ENCODE assay signal across 27 mouse cellular contexts in genomic region chr16:94883196-94883595, GRCm38 (mm10).
A peak's percentile ranks its signal among the peaks of the same experiment; 100 is the strongest.
DNase-seq lines count a peak whose midpoint lies in the region; ATAC-seq and TF ChIP-seq lines count a peak whose summit lies in the region.
"Had no signal": no experiment of that assay in that cellular context is flagged by ENCODE, and none has a peak within 500 bp of the region (broad histone marks: within the 10 kb centered on the region; RNA-seq: fewer than 3 reads in every experiment).

No protein-coding gene starts in this region.

- no peak for ATAC-seq in forebrain, postnatal 0 days
- ATAC-seq in forebrain, embryonic 11.5 days (replicated peaks; ENCODE audit: low FRiP score) = no peak
- ATAC-seq: forebrain, embryonic 14.5 days; intestine, embryonic 16.5 days had no signal

- no peak overlapping the region for H3K4me3 ChIP-seq in forebrain, postnatal 0 days (ENCODE audit: low read depth, low read length)
- H3K4me3 ChIP-seq in forebrain, embryonic 11.5 days (ENCODE audit: low read depth, low read length) = no peak overlapping the region
- H3K4me3 ChIP-seq: heart, embryonic 10.5 days; heart, embryonic 15.5 days; hindbrain, embryonic 13.5 days; stomach, embryonic 15.5 days had no signal

- WGBS in forebrain, postnatal 0 days = 65% methylated on average over 8 of the region's 8 CpGs
- WGBS in forebrain, embryonic 11.5 days = 91% methylated on average over 8 of the region's 8 CpGs

- H3K36me3 ChIP-seq in forebrain, postnatal 0 days (ENCODE audit: insufficient read depth) = no peaks in the 10 kb centered on the region
- H3K36me3 ChIP-seq in forebrain, embryonic 11.5 days (ENCODE audit: control insufficient read depth, insufficient read depth, low read length) = no peaks in the 10 kb centered on the region
- H3K36me3 ChIP-seq: heart, embryonic 10.5 days; heart, embryonic 15.5 days; hindbrain, embryonic 13.5 days; stomach, embryonic 15.5 days had no signal

- TF ChIP-seq CTCF in forebrain, postnatal 0 days (IDR thresholded peaks at IDR 0.05; ENCODE audit: low read depth) = no peak

- no peaks in the 10 kb centered on the region for H3K27me3 ChIP-seq in forebrain, postnatal 0 days (ENCODE audit: insufficient read depth, low read length)
- no peaks in the 10 kb centered on the region for H3K27me3 ChIP-seq in forebrain, embryonic 11.5 days (ENCODE audit: control insufficient read depth, insufficient read depth, low read length)
- H3K27me3 ChIP-seq: heart, embryonic 15.5 days; stomach, embryonic 15.5 days had no signal

- H3K27ac ChIP-seq in forebrain, postnatal 0 days (ENCODE audit: low read depth, low read length) = no peak overlapping the region
- no peak overlapping the region for H3K27ac ChIP-seq in forebrain, embryonic 11.5 days (ENCODE audit: low read depth, low read length)
- H3K27ac ChIP-seq: heart, embryonic 10.5 days; heart, embryonic 15.5 days; hindbrain, embryonic 13.5 days; kidney, postnatal 0 days; liver, embryonic 14.5 days; stomach, embryonic 15.5 days had no signal

- H3K4me2 ChIP-seq in forebrain, postnatal 0 days (ENCODE audit: low read depth) = no peak overlapping the region
- H3K4me2 ChIP-seq in forebrain, embryonic 11.5 days (ENCODE audit: low read depth, low read length, severe bottlenecking) = no peak overlapping the region
- H3K4me2 ChIP-seq: heart, embryonic 15.5 days; hindbrain, embryonic 13.5 days; stomach, embryonic 15.5 days had no signal

- peaks cover 17% of the 10 kb centered on the region for H3K4me1 ChIP-seq in forebrain, postnatal 0 days (ENCODE audit: insufficient read depth)
- H3K4me1 ChIP-seq in forebrain, embryonic 11.5 days (replicated peaks; ENCODE audit: control insufficient read depth, insufficient read depth, low read length) = no peaks in the 10 kb centered on the region
- H3K4me1 ChIP-seq: heart, embryonic 10.5 days; heart, embryonic 15.5 days; hindbrain, embryonic 13.5 days; stomach, embryonic 15.5 days had no signal

- intact Hi-C loops in left cerebral cortex, postnatal 14 days (cut with DNase I) = loop anchor here (2.0 to 5.0 kb wide), 2 partner anchors 49 to 114 kb away; partner anchors contain the start of gene Kcnj6
- intact Hi-C loops in heart, postnatal 10 days (cut with DNase I) = no loop called here

- DNase-seq in forebrain, postnatal 0 days = peak; percentile 53
- DNase-seq in forebrain, embryonic 11.5 days (ENCODE audit: low spot score) = no peak
- peak; percentile 67 for DNase-seq in layer of hippocampus, adult 9-11 months
- DNase-seq in layer of hippocampus, postnatal 36 days = no peak
- DNase-seq in MN1 (ENCODE audit: low spot score) = peak; percentile 4
- DNase-seq in left cerebral cortex, postnatal 14 days (ENCODE audit: low spot score in 2 of 2) = peak; percentile 39 to 70
- DNase-seq in heart, postnatal 10 days = no peak
- no peak for DNase-seq in lung, postnatal 14 days
- DNase-seq: adrenal gland, postnatal 25 days; gastrocnemius, postnatal 14 days; heart, adult 11 months; heart, postnatal 4 days; kidney, adult 8-10 months; liver; lung, adult 2 months; lung, postnatal 10 days; midbrain, embryonic 14.5 days; retina, postnatal 1 day; thymus, postnatal 14 days had no signal

- no peaks in the 10 kb centered on the region for H3K9me3 ChIP-seq in forebrain, postnatal 0 days (ENCODE audit: low read length)
- no peaks in the 10 kb centered on the region for H3K9me3 ChIP-seq in forebrain, embryonic 11.5 days (ENCODE audit: control insufficient read depth, low read length)
- H3K9me3 ChIP-seq: heart, embryonic 10.5 days; heart, embryonic 15.5 days; hindbrain, embryonic 13.5 days; stomach, embryonic 15.5 days had no signal

- no peak overlapping the region for H3K9ac ChIP-seq in forebrain, postnatal 0 days
- H3K9ac ChIP-seq in forebrain, embryonic 11.5 days (ENCODE audit: low read length) = no peak overlapping the region
- H3K9ac ChIP-seq: heart, embryonic 15.5 days; hindbrain, embryonic 13.5 days; liver, embryonic 14.5 days; stomach, embryonic 15.5 days had no signal

Comparison
In these comparisons a context has a peak if more than half of its experiments do, and no peak if none do; other contexts are left out.
1. DNase-seq: peak in forebrain, postnatal 0 days (single experiment), layer of hippocampus, adult 9-11 months (single experiment), MN1 (single experiment) and left cerebral cortex, postnatal 14 days (2 of 2); none in forebrain, embryonic 11.5 days (single experiment), layer of hippocampus, postnatal 36 days (0 of 2), heart, postnatal 10 days (0 of 2) and lung, postnatal 14 days (single experiment).